Mouse (Mus musculus): Measurements from ENCODE around the gene Kif1b. TPM values are rescaled to one million over a fixed set of nuclear protein-coding genes. Genes with fewer than 3 reads are reported as not detected.

Kif1b gene
- total and polyA plus RNA-seq, 3 experiments, result 10.0 to 27.6 (median 17.0) TPM

DNA sequence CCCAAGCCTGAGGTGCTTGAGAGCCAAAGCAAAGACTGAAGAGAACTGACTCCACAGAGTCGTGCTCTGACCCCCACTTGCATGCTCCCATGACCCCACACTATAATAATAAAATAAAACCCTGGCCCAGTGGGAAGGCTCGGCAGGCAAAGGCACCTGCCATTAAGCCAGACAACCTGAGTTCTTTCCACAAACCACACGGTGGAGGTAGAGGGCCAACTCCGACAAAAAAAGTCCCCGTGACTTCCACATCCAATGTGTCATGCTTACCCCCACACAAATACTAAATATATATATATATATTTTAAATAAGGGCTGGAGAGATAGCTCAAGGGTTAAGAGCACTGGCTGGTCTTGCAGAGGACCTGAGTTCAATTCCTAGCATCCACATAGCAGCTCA, 143.3 kb downstream of the Kif1b start:
- H3K9me3 ChIP-seq (replicated peaks; ENCODE audit: low read length), result no peaks in the 10 kb centered on the region
- no peaks in the 10 kb centered on the region for H3K27me3 ChIP-seq (replicated peaks)
- H3K36me3 ChIP-seq (replicated peaks in 1 of 2; ENCODE audit: control insufficient read depth in 1 of 2, insufficient read depth in 1 of 2, low read length in 1 of 2), result peaks cover 32 to 58% of the 10 kb centered on the region in 2 experiments
- H3K9ac ChIP-seq (ENCODE audit: insufficient read depth, low read depth), result no peak overlapping the region
- peaks cover 14% of the 10 kb centered on the region for H3K79me2 ChIP-seq (replicated peaks; ENCODE audit: control insufficient read depth, extremely low read depth, insufficient read depth, poor library complexity, severe bottlenecking)
- dilution Hi-C loops (cut with MboI; ENCODE audit: extremely low pct_ligation_motif_present, extremely low pct_unique_long_range_greater_than_20kb, low sequenced_read_pairs) (no loop called here), in situ Hi-C loops (cut with MboI; ENCODE audit: low pct_ligation_motif_present, low pct_unique_long_range_greater_than_20kb, low sequenced_read_pairs) (loop anchor here (25.0 kb wide), 1 partner anchor 548 kb away; the partner anchor contains the start of gene Pik3cd)
- TF ChIP-seq POLR2A (IDR thresholded peaks at IDR 0.05; ENCODE audit: low read depth, low read length), result no peak
- no peak for TF ChIP-seq CHD1 (IDR thresholded peaks at IDR 0.05; ENCODE audit: low read depth, low read length)
- TF ChIP-seq USF1 (IDR thresholded peaks at IDR 0.05; ENCODE audit: low read depth, low read length), result no peak
- peak; percentile 46 for TF ChIP-seq RAD21 (IDR thresholded peaks at IDR 0.05; ENCODE audit: low read depth, low read length)
- peak; percentile 36 for TF ChIP-seq SMC3 (IDR thresholded peaks at IDR 0.05; ENCODE audit: low read depth, low read length)
- TF ChIP-seq JUN (IDR thresholded peaks at IDR 0.05; ENCODE audit: insufficient read depth, low read depth, low read length), result no peak
- TF ChIP-seq ZNF384 (IDR thresholded peaks at IDR 0.05; ENCODE audit: low read depth, low read length), result peak; percentile 36; the same call in 1 of the 2 replicates
- no peak for TF ChIP-seq SIN3A (IDR thresholded peaks at IDR 0.05; ENCODE audit: low read length)
- TF ChIP-seq CTCF (conservative IDR thresholded peaks at IDR 0.05 in 1 of 2, IDR thresholded peaks at IDR 0.05 in 1 of 2; ENCODE audit: low read depth in 2 of 2, low read length in 2 of 2), result peak in 1 of 2 experiments; percentile 58; a peak in 2 of 4 replicates
- no peak for TF ChIP-seq NELFE (IDR thresholded peaks at IDR 0.05; ENCODE audit: low read depth, low read length)
- TF ChIP-seq HCFC1 (IDR thresholded peaks at IDR 0.05; ENCODE audit: low read depth, low read length), result no peak
- no peak for TF ChIP-seq E2F4 (IDR thresholded peaks at IDR 0.05; ENCODE audit: insufficient replicate concordance, low read depth, low read length)
- H3K4me2 ChIP-seq (ENCODE audit: insufficient read depth, low read depth, poor library complexity, severe bottlenecking), result 0 out of 2 replicates have a peak overlapping the region, but pooled peaks have one; percentile 9
- no peak overlapping the region for H3K27ac ChIP-seq (ENCODE audit: insufficient read depth, low read depth)
- peaks cover 0 to 38% of the 10 kb centered on the region in 2 experiments; a peak in 2 of 4 replicates for H3K4me1 ChIP-seq (ENCODE audit: control insufficient read depth in 1 of 2, insufficient read depth in 2 of 2)
- no peak overlapping the region for H3K4me3 ChIP-seq (replicated peaks in 1 of 3; ENCODE audit: low read depth in 2 of 3, low read length in 2 of 3, poor library complexity in 1 of 3)
- peak; percentile 48 for DNase-seq (ENCODE audit: extremely low read depth)

GRCm38 (mm10) chr4:149163196-149163595, 144.3 kb downstream of the Kif1b start:
- in situ Hi-C loops (cut with MboI; ENCODE audit: low pct_ligation_motif_present, low pct_unique_long_range_greater_than_20kb, low sequenced_read_pairs) (loop anchor here (25.0 kb wide), 1 partner anchor 549 kb away; the partner anchor contains the start of gene Pik3cd), dilution Hi-C loops (cut with MboI; ENCODE audit: extremely low pct_ligation_motif_present, extremely low pct_unique_long_range_greater_than_20kb, low sequenced_read_pairs) (no loop called here)
- Histone ChIP-seq H3K4me1 (ENCODE audit: control insufficient read depth in 1 of 2, insufficient read depth in 2 of 2) (peaks cover 0 to 31% of the 10 kb centered on the region in 2 experiments; a peak in 2 of 4 replicates), H3K79me2 (replicated peaks; ENCODE audit: control insufficient read depth, extremely low read depth, insufficient read depth, poor library complexity, severe bottlenecking) (peaks cover 14% of the 10 kb centered on the region), H3K9ac (ENCODE audit: insufficient read depth, low read depth) (no peak overlapping the region), H3K9me3 (replicated peaks; ENCODE audit: low read length) (no peaks in the 10 kb centered on the region), H3K36me3 (replicated peaks in 1 of 2; ENCODE audit: control insufficient read depth in 1 of 2, insufficient read depth in 1 of 2, low read length in 1 of 2) (peaks cover 41 to 68% of the 10 kb centered on the region in 2 experiments), H3K27me3 (replicated peaks) (no peaks in the 10 kb centered on the region), H3K27ac (ENCODE audit: insufficient read depth, low read depth) (no peak overlapping the region), H3K4me2 (ENCODE audit: insufficient read depth, low read depth, poor library complexity, severe bottlenecking) (no peak overlapping the region), H3K4me3 (replicated peaks in 1 of 3; ENCODE audit: low read depth in 2 of 3, low read length in 2 of 3, poor library complexity in 1 of 3) (no peak overlapping the region)
- peak; percentile 37 for DNase-seq (ENCODE audit: extremely low read depth)
- no peak for TF ChIP-seq MAX (IDR thresholded peaks at IDR 0.05; ENCODE audit: low read length)
- no peak for TF ChIP-seq RCOR1 (conservative IDR thresholded peaks at IDR 0.05; ENCODE audit: low read depth, low read length)
- TF ChIP-seq ZKSCAN1 (IDR thresholded peaks at IDR 0.05; ENCODE audit: borderline replicate concordance, low read depth, low read length), result no peak
- no peak for TF ChIP-seq ZNF384 (IDR thresholded peaks at IDR 0.05; ENCODE audit: low read depth, low read length)
- TF ChIP-seq MEF2A (IDR thresholded peaks at IDR 0.05; ENCODE audit: borderline replicate concordance, low read depth, low read length), result no peak
- TF ChIP-seq E2F4 (IDR thresholded peaks at IDR 0.05; ENCODE audit: insufficient replicate concordance, low read depth, low read length), result no peak
- TF ChIP-seq GABPA (IDR thresholded peaks at IDR 0.05; ENCODE audit: insufficient replicate concordance, low read depth, low read length), result no peak
- no peak for TF ChIP-seq UBTF (IDR thresholded peaks at IDR 0.05; ENCODE audit: low read depth, low read length)
- no peak for TF ChIP-seq ELF1 (IDR thresholded peaks at IDR 0.05; ENCODE audit: low read depth, low read length)
- TF ChIP-seq KAT2A (IDR thresholded peaks at IDR 0.05; ENCODE audit: insufficient replicate concordance, low read length), result no peak
